Mouse (Mus musculus): Measurements from ENCODE around the gene Atg4d. TPM values are rescaled to one million over a fixed set of nuclear protein-coding genes. Genes with fewer than 3 reads are reported as not detected.
"Not testable (repeated sequence)": the region's sequence is repeated elsewhere in the genome, so short reads cannot be mapped to it uniquely, and the experiment has no call there.

Gene Atg4d
- total RNA-seq, 2 experiments from 2014 or later: 47.1 to 48.8 TPM

GRCm38 (mm10) chr9:21268305-21268704 is 3.2 kb downstream of the Atg4d start:
- intact Hi-C loops (cut with DNase I): no loop called here
- no peak for DNase-seq (ENCODE audit: low spot score in 2 of 2)

GRCm38 (mm10) chr9:21269590-21269989 is 4.5 kb downstream of the Atg4d start:
- DNase-seq (ENCODE audit: low spot score in 2 of 2); intact Hi-C loops (cut with DNase I): not testable (repeated sequence)

GRCm38 (mm10) chr9:21272391-21272790 is 7.3 kb downstream of the Atg4d start:
- intact Hi-C loops (cut with DNase I): no loop called here
- DNase-seq (ENCODE audit: low spot score in 2 of 2): no peak

GRCm38 (mm10) chr9:21273094-21273493 is 8.0 kb downstream of the Atg4d start:
- DNase-seq (ENCODE audit: low spot score in 2 of 2): no peak
- intact Hi-C loops (cut with DNase I): no loop called here

GRCm38 (mm10) chr9:21273520-21274228 is 8.6 kb downstream of the Atg4d start:
- intact Hi-C loops (cut with DNase I): no loop called here
- no peak for DNase-seq (ENCODE audit: low spot score in 2 of 2)

GRCm38 (mm10) chr9:21274336-21274735 is 9.2 kb downstream of the Atg4d start:
- intact Hi-C loops (cut with DNase I): no loop called here
- DNase-seq (ENCODE audit: low spot score in 2 of 2): no peak

GRCm38 (mm10) chr9:21275013-21275710 is 10.1 kb downstream of the Atg4d start:
- no peak for DNase-seq (ENCODE audit: low spot score in 2 of 2)
- intact Hi-C loops (cut with DNase I): no loop called here

GRCm38 (mm10) chr9:21275727-21276126 is 10.6 kb downstream of the Atg4d start:
- no peak for DNase-seq (ENCODE audit: low spot score in 2 of 2)
- intact Hi-C loops (cut with DNase I): no loop called here

- intact Hi-C loops (cut with DNase I): no loop called here
- DNase-seq (ENCODE audit: low spot score in 2 of 2): no peak
Observed at GRCm38 (mm10) chr9:21276307-21276706, 11.2 kb downstream of the Atg4d start.

GRCm38 (mm10) chr9:21277776-21278175 is 12.7 kb downstream of the Atg4d start:
- no peak for DNase-seq (ENCODE audit: low spot score in 2 of 2)
- intact Hi-C loops (cut with DNase I): no loop called here

GRCm38 (mm10) chr9:21283591-21283990 is 18.5 kb downstream of the Atg4d start:
- no peak for DNase-seq (ENCODE audit: low spot score in 2 of 2)
- intact Hi-C loops (cut with DNase I): no loop called here

- intact Hi-C loops (cut with DNase I): no loop called here
- no peak for DNase-seq (ENCODE audit: low spot score in 2 of 2)
Observed at GRCm38 (mm10) chr9:21283994-21284393, 18.9 kb downstream of the Atg4d start.

GRCm38 (mm10) chr9:21286753-21287152 is 21.7 kb downstream of the Atg4d start:
- intact Hi-C loops (cut with DNase I): no loop called here
- DNase-seq (ENCODE audit: low spot score in 2 of 2): no peak

GRCm38 (mm10) chr9:21287571-21288402 is 22.7 kb downstream of the Atg4d start, which contains the start of gene Kri1:
Gene Kri1, minus strand, starts transcription at chr9:21287969.
- intact Hi-C loops (cut with DNase I): no loop called here
- peak; percentile 97 for DNase-seq (ENCODE audit: low spot score in 2 of 2)

- intact Hi-C loops (cut with DNase I): no loop called here
- DNase-seq (ENCODE audit: low spot score in 2 of 2): no peak
Observed at GRCm38 (mm10) chr9:21288404-21289336, 23.6 kb downstream of the Atg4d start.

GRCm38 (mm10) chr9:21289337-21289671 is 24.2 kb downstream of the Atg4d start:
- intact Hi-C loops (cut with DNase I): no loop called here
- no peak for DNase-seq (ENCODE audit: low spot score in 2 of 2)

GRCm38 (mm10) chr9:21290589-21290988 is 25.5 kb downstream of the Atg4d start:
- intact Hi-C loops (cut with DNase I): no loop called here
- no peak for DNase-seq (ENCODE audit: low spot score in 2 of 2)

GRCm38 (mm10) chr9:21291022-21291787 is 26.1 kb downstream of the Atg4d start, which contains the start of gene Cdkn2d:
Gene Cdkn2d, minus strand, starts transcription at chr9:21291407.
- peak; percentile 99 to 100 for DNase-seq (ENCODE audit: low spot score in 2 of 2)
- intact Hi-C loops (cut with DNase I): no loop called here

GRCm38 (mm10) chr9:21291868-21292267 is 26.8 kb downstream of the Atg4d start:
- DNase-seq (ENCODE audit: low spot score in 2 of 2); intact Hi-C loops (cut with DNase I): not testable (repeated sequence)

Measured in left cerebral cortex, postnatal 36 days (tissue).